Mouse (Mus musculus): ENCODE data around the gene Dmac2.

GRCm38 (mm10) chr7:25611501-25611900 is 7.7 kb upstream of the Dmac2 start:
- TF ChIP-seq CTCF (IDR thresholded peaks at IDR 0.05; ENCODE audit: control insufficient read depth, insufficient read depth, insufficient read length) = no peak
- no peak for TF ChIP-seq MYOD1 (IDR thresholded peaks at IDR 0.05; ENCODE audit: control insufficient read depth, insufficient read length, low read depth)
